Mouse (Mus musculus): ENCODE data around the gene H2-M10.4. TPM values are rescaled to one million over a fixed set of nuclear protein-coding genes. Genes with fewer than 3 reads are reported as not detected.
"Not testable (repeated sequence)": the region's sequence is repeated elsewhere in the genome, so short reads cannot be mapped to it uniquely, and the experiment has no call there.

The H2-M10.4 gene
- not detected for total RNA-seq (2021)

GRCm38 (mm10) chr17:36462234-36462633 lies at the start of gene H2-M10.4:
Gene H2-M10.4, minus strand, starts transcription at chr17:36462334.
- intact Hi-C loops (cut with DNase I) = no loop called here
- DNase-seq = no peak

GRCm38 (mm10) chr17:36503910-36504309 lies 41.8 kb upstream of the H2-M10.4 start:
- intact Hi-C loops (cut with DNase I) = no loop called here
- DNase-seq = no peak

- intact Hi-C loops (cut with DNase I) = no loop called here
- DNase-seq = no peak
Observed at GRCm38 (mm10) chr17:36500435-36500834, 38.3 kb upstream of the H2-M10.4 start.

GRCm38 (mm10) chr17:36488181-36488580 lies 26.0 kb upstream of the H2-M10.4 start:
- intact Hi-C loops (cut with DNase I); DNase-seq: not testable (repeated sequence)

GRCm38 (mm10) chr17:36486687-36487230 lies 24.6 kb upstream of the H2-M10.4 start:
- DNase-seq = no peak
- intact Hi-C loops (cut with DNase I) = no loop called here

- DNase-seq = no peak
- intact Hi-C loops (cut with DNase I) = no loop called here
Observed at GRCm38 (mm10) chr17:36483865-36484264, 21.7 kb upstream of the H2-M10.4 start.

GRCm38 (mm10) chr17:36456260-36456659 lies 5.9 kb downstream of the H2-M10.4 start:
- intact Hi-C loops (cut with DNase I) = no loop called here
- no peak for DNase-seq

GRCm38 (mm10) chr17:36431411-36431810 lies 30.7 kb downstream of the H2-M10.4 start:
- no peak for DNase-seq
- intact Hi-C loops (cut with DNase I) = no loop called here

GRCm38 (mm10) chr17:36418091-36418754 lies 43.9 kb downstream of the H2-M10.4 start:
- intact Hi-C loops (cut with DNase I) = loop anchor here (5.0 kb wide), 1 partner anchor 61 kb away; no protein-coding TSS in a partner anchor
- DNase-seq = peak; percentile 3

GRCm38 (mm10) chr17:36417416-36417815 lies 44.7 kb downstream of the H2-M10.4 start:
- intact Hi-C loops (cut with DNase I) = loop anchor here (5.0 kb wide), 1 partner anchor 60 kb away; no protein-coding TSS in a partner anchor
- DNase-seq = no peak

GRCm38 (mm10) chr17:36415407-36415806 lies 46.7 kb downstream of the H2-M10.4 start:
- DNase-seq = no peak
- intact Hi-C loops (cut with DNase I) = loop anchor here (5.0 kb wide), 1 partner anchor 58 kb away; no protein-coding TSS in a partner anchor

GRCm38 (mm10) chr17:36414361-36414760 lies 47.8 kb downstream of the H2-M10.4 start:
- intact Hi-C loops (cut with DNase I) = no loop called here
- DNase-seq = no peak

Other genes starting within 250 kb of the H2-M10.4 start
- gene Rpp21, start 204.3 kb downstream of the H2-M10.4 start, total RNA-seq (2021) = 10 to 100 TPM; 55.3 to 58.4 TPM
- 10 to 100 TPM; 25.3 to 26.2 TPM for gene Trim39, start 190.1 kb downstream of the H2-M10.4 start, total RNA-seq (2021)
- gene H2-M10.2, start 175.8 kb downstream of the H2-M10.4 start, total RNA-seq (2021) = not detected
- not detected for gene H2-M10.1, start 136.2 kb downstream of the H2-M10.4 start, total RNA-seq (2021)
- not detected for gene H2-M10.3, start 93.9 kb downstream of the H2-M10.4 start, total RNA-seq (2021)
- not detected for gene H2-M11, start 84.7 kb upstream of the H2-M10.4 start, total RNA-seq (2021)
- gene H2-M9, start 180.3 kb upstream of the H2-M10.4 start, total RNA-seq (2021) = not detected
- not detected for gene H2-M1, start 209.9 kb upstream of the H2-M10.4 start, total RNA-seq (2021)